9 mouse cellular contexts compared by ENCODE assay signal in genomic region chr14:14347836-14348621, GRCm38 (mm10). TPM values are rescaled to one million over a fixed set of nuclear protein-coding genes. Genes with fewer than 3 reads are reported as not detected.
DNase-seq lines count a peak whose midpoint lies in the region; ATAC-seq and TF ChIP-seq lines count a peak whose summit lies in the region.
"Had no signal": no experiment of that assay in that cellular context is flagged by ENCODE, and none has a peak within 500 bp of the region (broad histone marks: within the 10 kb centered on the region; RNA-seq: fewer than 3 reads in every experiment).

No protein-coding gene starts in this region.

- peak; percentile 5 for DNase-seq in kidney, adult 9 months
- DNase-seq in adrenal gland, postnatal 14 days: peak; percentile 38
- DNase-seq in midbrain, embryonic 11.5 days (ENCODE audit: low spot score, missing footprints): peak; percentile 91
- DNase-seq in stomach, postnatal 0 days (ENCODE audit: low spot score): peak; percentile 56

- TF ChIP-seq CTCF in stomach, postnatal 0 days (IDR thresholded peaks at IDR 0.05; ENCODE audit: low read depth): no peak

- H3K9ac ChIP-seq in kidney, embryonic 14.5 days (ENCODE audit: low read depth, low read length): no peak overlapping the region
- H3K9ac ChIP-seq in hindbrain, embryonic 12.5 days: no peak overlapping the region
- no peak overlapping the region for H3K9ac ChIP-seq in midbrain, embryonic 11.5 days (ENCODE audit: low read length)
- no peak overlapping the region for H3K9ac ChIP-seq in stomach, postnatal 0 days (ENCODE audit: low read length)

- 95% methylated on average over 14 of the region's 14 CpGs for WGBS in kidney, embryonic 14.5 days
- 97% methylated on average over 14 of the region's 14 CpGs for WGBS in hindbrain, embryonic 12.5 days
- 96% methylated on average over 13 of the region's 14 CpGs for WGBS in midbrain, embryonic 11.5 days
- 94% methylated on average over 14 of the region's 14 CpGs for WGBS in stomach, postnatal 0 days

- no peak overlapping the region for H3K4me3 ChIP-seq in kidney, embryonic 14.5 days (ENCODE audit: low read length)
- no peak overlapping the region for H3K4me3 ChIP-seq in hindbrain, embryonic 12.5 days
- no peak overlapping the region for H3K4me3 ChIP-seq in midbrain, embryonic 11.5 days (ENCODE audit: low read depth, low read length)
- no peak overlapping the region for H3K4me3 ChIP-seq in stomach, postnatal 0 days (ENCODE audit: low read depth, low read length)

- H3K36me3 ChIP-seq in kidney, embryonic 14.5 days (ENCODE audit: control insufficient read depth, insufficient read depth, low read length): no peaks in the 10 kb centered on the region
- peaks cover 4% of the 10 kb centered on the region; the same call in 1 of the 2 replicates for H3K36me3 ChIP-seq in hindbrain, embryonic 12.5 days
- H3K36me3 ChIP-seq in midbrain, embryonic 11.5 days (ENCODE audit: control insufficient read depth, insufficient read depth, low read length): 0 out of 2 replicates have a peak, but pooled peaks cover 2% of the 10 kb centered on the region
- no peaks in the 10 kb centered on the region for H3K36me3 ChIP-seq in stomach, postnatal 0 days (ENCODE audit: control insufficient read depth, insufficient read depth, low read length)

- TF ChIP-seq EP300 in stomach, postnatal 0 days (optimal IDR thresholded peaks at IDR 0.05): no peak

- peaks cover 60% of the 10 kb centered on the region for H3K9me3 ChIP-seq in kidney, embryonic 14.5 days (ENCODE audit: control insufficient read depth, low read length)
- H3K9me3 ChIP-seq in hindbrain, embryonic 12.5 days (replicated peaks): peaks cover 53% of the 10 kb centered on the region
- peaks cover 55% of the 10 kb centered on the region for H3K9me3 ChIP-seq in midbrain, embryonic 11.5 days (ENCODE audit: control insufficient read depth, low read length)
- peaks cover 24% of the 10 kb centered on the region for H3K9me3 ChIP-seq in stomach, postnatal 0 days (ENCODE audit: control insufficient read depth, low read length)

- no peak for ATAC-seq in kidney, embryonic 14.5 days (ENCODE audit: low FRiP score, low TSS enrichment)
- peak; percentile 1 for ATAC-seq in CD4-positive, CD25-positive, alpha-beta regulatory T cell, adult 4 months
- ATAC-seq in hindbrain, embryonic 12.5 days (ENCODE audit: low FRiP score): peak; percentile 3; the same call in 1 of the 2 replicates
- ATAC-seq in midbrain, embryonic 11.5 days (ENCODE audit: low FRiP score): no peak
- peak; percentile 9; the same call in 1 of the 2 replicates for ATAC-seq in stomach, postnatal 0 days (ENCODE audit: low FRiP score, low TSS enrichment)
- ATAC-seq in erythroblast, adult 5-6 weeks (replicated peaks; ENCODE audit: low FRiP score, poor library complexity, severe bottlenecking): no peak

- H3K4me1 ChIP-seq in kidney, embryonic 14.5 days (ENCODE audit: control insufficient read depth, insufficient read depth, low read length): 0 out of 2 replicates have a peak, but pooled peaks cover 2% of the 10 kb centered on the region
- no peaks in the 10 kb centered on the region for H3K4me1 ChIP-seq in hindbrain, embryonic 12.5 days
- H3K4me1 ChIP-seq in midbrain, embryonic 11.5 days (ENCODE audit: control insufficient read depth, insufficient read depth, low read length): no peaks in the 10 kb centered on the region; the same call in 1 of the 2 replicates
- H3K4me1 ChIP-seq in stomach, postnatal 0 days (replicated peaks; ENCODE audit: control insufficient read depth, insufficient read depth): no peaks in the 10 kb centered on the region

- H3K27me3 ChIP-seq in kidney, embryonic 14.5 days (ENCODE audit: control insufficient read depth, insufficient read depth, low read length): no peaks in the 10 kb centered on the region
- H3K27me3 ChIP-seq in hindbrain, embryonic 12.5 days: no peaks in the 10 kb centered on the region
- H3K27me3 ChIP-seq in midbrain, embryonic 11.5 days (ENCODE audit: control insufficient read depth, insufficient read depth, low read length): no peaks in the 10 kb centered on the region
- no peaks in the 10 kb centered on the region for H3K27me3 ChIP-seq in stomach, postnatal 0 days (ENCODE audit: control insufficient read depth, insufficient read depth, low read length)

- no peak overlapping the region for H3K4me2 ChIP-seq in kidney, embryonic 14.5 days (replicated peaks; ENCODE audit: low read depth, low read length)
- H3K4me2 ChIP-seq in hindbrain, embryonic 12.5 days (replicated peaks): no peak overlapping the region
- no peak overlapping the region for H3K4me2 ChIP-seq in midbrain, embryonic 11.5 days
- no peak overlapping the region for H3K4me2 ChIP-seq in stomach, postnatal 0 days (replicated peaks; ENCODE audit: low read depth)

- H3K27ac ChIP-seq in kidney, embryonic 14.5 days (ENCODE audit: low read depth, low read length): no peak overlapping the region
- H3K27ac ChIP-seq in hindbrain, embryonic 12.5 days: no peak overlapping the region
- no peak overlapping the region for H3K27ac ChIP-seq in midbrain, embryonic 11.5 days (ENCODE audit: low read depth, low read length)
- no peak overlapping the region for H3K27ac ChIP-seq in stomach, postnatal 0 days (replicated peaks)

RNA-seq across cellular contexts. Expression of gene Il3ra, which starts 2.0 kb away (rescaled TPM):
- 4.0 and 4.1 TPM in 2 replicates for polyA plus RNA-seq in kidney, embryonic 14.5 days (2014; fragmentation: Nextera tagmentation; extraction: Ambion mirVana)
- polyA plus RNA-seq in CD4-positive, CD25-positive, alpha-beta regulatory T cell, adult 4 months (2017; shearing (Covaris generic)): 10 to 100 TPM in 1 of 2 experiments, 1 to 10 TPM in 1; 5.1 to 12.1 TPM
- 12.0 and 13.9 TPM in 2 replicates for total RNA-seq in adrenal gland, postnatal 14 days (2021)
- 2.8 and 3.7 TPM in 2 replicates for polyA plus RNA-seq in hindbrain, embryonic 12.5 days (2016; fragmentation: Nextera tagmentation; extraction: Ambion mirVana)
- 2.4 and 2.7 TPM in 2 replicates for polyA plus RNA-seq in midbrain, embryonic 11.5 days (2014; fragmentation: Nextera tagmentation; extraction: Ambion mirVana)
- polyA plus RNA-seq in stomach, postnatal 0 days (2015; fragmentation: Nextera tagmentation; extraction: Ambion mirVana): 2.7 and 3.9 TPM in 2 replicates
- total RNA-seq in erythroblast, adult 5-6 weeks (2015; ENCODE audit: low replicate concordance): 1.9 and 4.2 TPM in 2 replicates
- 7.0 and 10.0 TPM in 2 replicates for total RNA-seq in erythroblast, adult 5-6 weeks (2017; ENCODE audit: low replicate concordance)

RNA-seq across cellular contexts. Expression of gene Olfr31, which starts 25.4 kb away (rescaled TPM):
- polyA plus RNA-seq in kidney, embryonic 14.5 days (2014; fragmentation: Nextera tagmentation; extraction: Ambion mirVana): not detected in 2 replicates
- polyA plus RNA-seq in CD4-positive, CD25-positive, alpha-beta regulatory T cell, adult 4 months (2017; shearing (Covaris generic)): under 1 TPM in 1 of 2 experiments, not detected in 1; 0.43 TPM
- not detected in 2 replicates for total RNA-seq in adrenal gland, postnatal 14 days (2021)
- polyA plus RNA-seq in hindbrain, embryonic 12.5 days (2016; fragmentation: Nextera tagmentation; extraction: Ambion mirVana): not detected in 2 replicates
- not detected in 2 replicates for polyA plus RNA-seq in midbrain, embryonic 11.5 days (2014; fragmentation: Nextera tagmentation; extraction: Ambion mirVana)
- 0.02 TPM in 1 of 2 replicates, not detected in the other for polyA plus RNA-seq in stomach, postnatal 0 days (2015; fragmentation: Nextera tagmentation; extraction: Ambion mirVana)
- 3.8 TPM in 1 of 2 replicates, not detected in the other for total RNA-seq in erythroblast, adult 5-6 weeks (2015; ENCODE audit: low replicate concordance)
- total RNA-seq in erythroblast, adult 5-6 weeks (2017; ENCODE audit: low replicate concordance): not detected in 2 replicates
- total RNA-seq: hematopoietic stem cell, adult 5-6 weeks had no signal

RNA-seq across cellular contexts. Expression of gene Olfr721-ps1, which starts 53.1 kb away (rescaled TPM):
- not detected in 2 replicates for polyA plus RNA-seq in kidney, embryonic 14.5 days (2014; fragmentation: Nextera tagmentation; extraction: Ambion mirVana)
- polyA plus RNA-seq in CD4-positive, CD25-positive, alpha-beta regulatory T cell, adult 4 months (2017; shearing (Covaris generic)): not detected
- not detected in 2 replicates for total RNA-seq in adrenal gland, postnatal 14 days (2021)
- not detected in 2 replicates for polyA plus RNA-seq in hindbrain, embryonic 12.5 days (2016; fragmentation: Nextera tagmentation; extraction: Ambion mirVana)
- not detected in 2 replicates for polyA plus RNA-seq in midbrain, embryonic 11.5 days (2014; fragmentation: Nextera tagmentation; extraction: Ambion mirVana)
- polyA plus RNA-seq in stomach, postnatal 0 days (2015; fragmentation: Nextera tagmentation; extraction: Ambion mirVana): not detected in 2 replicates
- total RNA-seq in erythroblast, adult 5-6 weeks (2015; ENCODE audit: low replicate concordance): not detected in 2 replicates
- total RNA-seq in erythroblast, adult 5-6 weeks (2017; ENCODE audit: low replicate concordance): not detected in 2 replicates
- total RNA-seq: hematopoietic stem cell, adult 5-6 weeks had no signal

Comparison
In these comparisons a context has a peak if more than half of its experiments do, and no peak if none do; other contexts are left out.
1. DNase-seq: peak in every context shown above with its lines; median percentile 91 in midbrain, embryonic 11.5 days; 56 in stomach, postnatal 0 days; 38 in adrenal gland, postnatal 14 days; 5 in kidney, adult 9 months.
2. ATAC-seq: peak in CD4-positive, CD25-positive, alpha-beta regulatory T cell, adult 4 months (single experiment), hindbrain, embryonic 12.5 days (single experiment) and stomach, postnatal 0 days (single experiment); none in kidney, embryonic 14.5 days (single experiment), midbrain, embryonic 11.5 days (single experiment) and erythroblast, adult 5-6 weeks (single experiment).